Mouse (Mus musculus) limb, embryonic 12.5 days (tissue): ENCODE measurements around the gene Lcor. TPM values are rescaled to one million over a fixed set of nuclear protein-coding genes. Genes with fewer than 3 reads are reported as not detected.
A peak's percentile ranks its signal among the peaks of the same experiment; 100 is the strongest.

ENCODE experiments used
- ATAC-seq: fragments of 200-750 bp; cut with Nextera tagmentation; 2 replicates; pipeline ENCODE4 v1.8.0; 2017; ENCODE audit warnings: low read depth, moderate TSS enrichment; ENCODE audit not compliant: insufficient number of reproducible peaks, insufficient read depth, low FRiP score, low TSS enrichment
- H3K27ac ChIP-seq: fragments of 300-500 bp; sonication (generic); 2 replicates; pipeline ENCODE4 v1.5.1; 2016; ENCODE audit warnings: mild to moderate bottlenecking, moderate library complexity
- H3K27me3 ChIP-seq: fragments of 300-500 bp; sonication (generic); 2 replicates; pipeline ENCODE4 v1.6.1; 2016; ENCODE audit warnings: mild to moderate bottlenecking, moderate library complexity
- H3K36me3 ChIP-seq: fragments of 300-500 bp; sonication (generic); 2 replicates; pipeline ENCODE4 v1.6.1; 2016; ENCODE audit warnings: mild to moderate bottlenecking, moderate library complexity
- H3K4me1 ChIP-seq: fragments of 300-500 bp; sonication (generic); replicated peaks from 2 replicates; pipeline ENCODE4 v1.6.1; 2016
- H3K4me2 ChIP-seq: fragments of 300-500 bp; sonication (generic); 2 replicates; pipeline ENCODE4 v1.6.1; 2016; ENCODE audit warnings: mild to moderate bottlenecking, moderate library complexity
- H3K4me3 ChIP-seq: fragments of 300-500 bp; sonication (generic); replicated peaks from 2 replicates; pipeline ENCODE4 v1.5.1; 2016; ENCODE audit warnings: mild to moderate bottlenecking
- H3K9ac ChIP-seq: fragments of 300-500 bp; sonication (generic); replicated peaks from 2 replicates; pipeline ENCODE4 v1.6.1; 2016; ENCODE audit warnings: mild to moderate bottlenecking, moderate library complexity
- H3K9me3 ChIP-seq: fragments of 300-500 bp; sonication (generic); 2 replicates; pipeline ENCODE4 v1.6.1; 2016; ENCODE audit warnings: mild to moderate bottlenecking, moderate library complexity
- WGBS: fragments of 180-500 bp; shearing (Covaris S2); methylation state at CpG from one replicate; pipeline ENCODE4 v1.1.7; 2016; 5-methylcytosine and 5-hydroxymethylcytosine counted together
- polyA plus RNA-seq: library from polyadenylated mRNA; unstranded; fragments of >200 nt; fragmentation: Nextera tagmentation; extraction: Ambion mirVana; gene quantifications from 2 replicates; pipeline ENCODE4 v1.2.1, GENCODE M21; 2016

Lcor gene
- 9.8 and 10.4 TPM in 2 replicates for polyA plus RNA-seq

GRCm38 (mm10) chr19:41482190-41482908 is at the start of gene Lcor:
TSS of gene Lcor (plus strand) at chr19:41482637.
- peak within 1 kb of the TSS; percentile 94 for H3K4me3 ChIP-seq
- H3K4me2 ChIP-seq = peak within 1 kb of the TSS; percentile 88
- peak within 1 kb of the TSS; percentile 99 for H3K27ac ChIP-seq
- peak; percentile 93 for ATAC-seq
- under 1% methylated on average over 64 of the region's 92 CpGs for WGBS
- H3K4me1 ChIP-seq = peaks cover 20% of the 10 kb centered on the region
- no peaks in the 10 kb centered on the region for H3K9me3 ChIP-seq
- H3K27me3 ChIP-seq = no peaks in the 10 kb centered on the region
- H3K9ac ChIP-seq = peak within 1 kb of the TSS; percentile 90
- H3K36me3 ChIP-seq = no peaks in the 10 kb centered on the region

GRCm38 (mm10) chr19:41435366-41435765 is 47.1 kb upstream of the Lcor start:
- no peak for ATAC-seq
- no peak overlapping the region for H3K27ac ChIP-seq
- no peaks in the 10 kb centered on the region for H3K9me3 ChIP-seq
- H3K4me1 ChIP-seq = no peaks in the 10 kb centered on the region
- H3K4me2 ChIP-seq = no peak overlapping the region
- no peaks in the 10 kb centered on the region for H3K36me3 ChIP-seq
- 90% methylated on average over 10 of the region's 10 CpGs for WGBS
- no peak overlapping the region for H3K4me3 ChIP-seq
- no peak overlapping the region for H3K9ac ChIP-seq
- no peaks in the 10 kb centered on the region for H3K27me3 ChIP-seq

- Histone ChIP-seq H3K4me1 (no peaks in the 10 kb centered on the region), H3K4me3 (no peak overlapping the region), H3K9me3 (no peaks in the 10 kb centered on the region), H3K27me3 (peaks cover 5% of the 10 kb centered on the region), H3K4me2 (no peak overlapping the region), H3K36me3 (no peaks in the 10 kb centered on the region), H3K27ac (no peak overlapping the region), H3K9ac (no peak overlapping the region)
- WGBS = 96% methylated on average over 9 of the region's 9 CpGs
- no peak for ATAC-seq
These were observed 46.0 kb upstream of the Lcor start for GRCm38 (mm10) chr19:41436461-41436860.

GRCm38 (mm10) chr19:41438953-41439352 is 43.5 kb upstream of the Lcor start:
- no peak for ATAC-seq
- H3K4me2 ChIP-seq = no peak overlapping the region
- 0 out of 2 replicates have a peak, but pooled peaks cover 2% of the 10 kb centered on the region for H3K4me1 ChIP-seq
- no peaks in the 10 kb centered on the region for H3K36me3 ChIP-seq
- peaks cover 17% of the 10 kb centered on the region for H3K27me3 ChIP-seq
- no peak overlapping the region for H3K27ac ChIP-seq
- no peaks in the 10 kb centered on the region for H3K9me3 ChIP-seq
- no peak overlapping the region for H3K4me3 ChIP-seq
- H3K9ac ChIP-seq = no peak overlapping the region
- WGBS = 82% methylated on average over 6 of the region's 6 CpGs

GRCm38 (mm10) chr19:41441446-41441845 is 41.0 kb upstream of the Lcor start:
- Histone ChIP-seq H3K4me3 (no peak overlapping the region), H3K4me2 (no peak overlapping the region), H3K27me3 (peaks cover 18% of the 10 kb centered on the region), H3K4me1 (0 out of 2 replicates have a peak, but pooled peaks cover 2% of the 10 kb centered on the region), H3K36me3 (no peaks in the 10 kb centered on the region), H3K9me3 (no peaks in the 10 kb centered on the region), H3K27ac (no peak overlapping the region), H3K9ac (no peak overlapping the region)
- no peak for ATAC-seq
- WGBS = 26% methylated on average over 3 of the region's 3 CpGs

- no peak for ATAC-seq
- 0 out of 2 replicates have a peak overlapping the region, but pooled peaks have one; percentile 9 for H3K9ac ChIP-seq
- peaks cover 18% of the 10 kb centered on the region for H3K27me3 ChIP-seq
- H3K4me3 ChIP-seq = peak overlapping the region; percentile 27
- H3K27ac ChIP-seq = no peak overlapping the region
- H3K4me2 ChIP-seq = peak overlapping the region; percentile 51
- H3K36me3 ChIP-seq = no peaks in the 10 kb centered on the region
- H3K9me3 ChIP-seq = no peaks in the 10 kb centered on the region
- 0 out of 2 replicates have a peak, but pooled peaks cover 2% of the 10 kb centered on the region for H3K4me1 ChIP-seq
- 17% methylated on average over 20 of the region's 20 CpGs for WGBS
These were observed 40.4 kb upstream of the Lcor start for GRCm38 (mm10) chr19:41441911-41442607.

- no peak overlapping the region for H3K9ac ChIP-seq
- H3K36me3 ChIP-seq = no peaks in the 10 kb centered on the region
- H3K9me3 ChIP-seq = no peaks in the 10 kb centered on the region
- 19% methylated on average over 6 of the region's 6 CpGs for WGBS
- H3K27me3 ChIP-seq = peaks cover 18% of the 10 kb centered on the region
- no peak overlapping the region for H3K27ac ChIP-seq
- no peak for ATAC-seq
- peak overlapping the region; percentile 27 for H3K4me3 ChIP-seq
- H3K4me1 ChIP-seq = 0 out of 2 replicates have a peak, but pooled peaks cover 2% of the 10 kb centered on the region
- H3K4me2 ChIP-seq = peak overlapping the region; percentile 51
These were observed 39.8 kb upstream of the Lcor start for GRCm38 (mm10) chr19:41442608-41442969.

GRCm38 (mm10) chr19:41444491-41444890 is 37.9 kb upstream of the Lcor start:
- Histone ChIP-seq H3K36me3 (no peaks in the 10 kb centered on the region), H3K9ac (no peak overlapping the region), H3K27ac (no peak overlapping the region), H3K27me3 (peaks cover 18% of the 10 kb centered on the region), H3K4me3 (no peak overlapping the region), H3K9me3 (no peaks in the 10 kb centered on the region), H3K4me2 (no peak overlapping the region), H3K4me1 (0 out of 2 replicates have a peak, but pooled peaks cover 2% of the 10 kb centered on the region)
- ATAC-seq = no peak
- WGBS = 65% methylated on average over 8 of the region's 8 CpGs

- Histone ChIP-seq H3K36me3 (no peaks in the 10 kb centered on the region), H3K9me3 (no peaks in the 10 kb centered on the region), H3K27me3 (peaks cover 18% of the 10 kb centered on the region), H3K27ac (no peak overlapping the region), H3K9ac (no peak overlapping the region), H3K4me1 (0 out of 2 replicates have a peak, but pooled peaks cover 2% of the 10 kb centered on the region), H3K4me3 (no peak overlapping the region), H3K4me2 (no peak overlapping the region)
- WGBS = 63% methylated on average over 10 of the region's 10 CpGs
- no peak for ATAC-seq
These were observed 37.3 kb upstream of the Lcor start for GRCm38 (mm10) chr19:41445013-41445610.

GRCm38 (mm10) chr19:41445723-41446122 is 36.7 kb upstream of the Lcor start:
- H3K9ac ChIP-seq = no peak overlapping the region
- 0 out of 2 replicates have a peak, but pooled peaks cover 2% of the 10 kb centered on the region for H3K4me1 ChIP-seq
- H3K27ac ChIP-seq = no peak overlapping the region
- H3K36me3 ChIP-seq = no peaks in the 10 kb centered on the region
- no peak overlapping the region for H3K4me2 ChIP-seq
- H3K4me3 ChIP-seq = no peak overlapping the region
- no peak for ATAC-seq
- no peaks in the 10 kb centered on the region for H3K9me3 ChIP-seq
- H3K27me3 ChIP-seq = peaks cover 18% of the 10 kb centered on the region
- 30% methylated on average over 5 of the region's 5 CpGs for WGBS

GRCm38 (mm10) chr19:41447166-41447565 is 35.3 kb upstream of the Lcor start:
- H3K4me2 ChIP-seq = no peak overlapping the region
- no peak for ATAC-seq
- no peak overlapping the region for H3K4me3 ChIP-seq
- no peak overlapping the region for H3K27ac ChIP-seq
- H3K9me3 ChIP-seq = no peaks in the 10 kb centered on the region
- no peaks in the 10 kb centered on the region for H3K36me3 ChIP-seq
- H3K9ac ChIP-seq = no peak overlapping the region
- WGBS = 89% methylated on average over 2 of the region's 2 CpGs
- H3K27me3 ChIP-seq = peaks cover 9% of the 10 kb centered on the region
- 0 out of 2 replicates have a peak, but pooled peaks cover 2% of the 10 kb centered on the region for H3K4me1 ChIP-seq
